Mouse (Mus musculus) lung, postnatal 0 days (tissue): ENCODE results near the gene Gm26661. TPM values are rescaled to one million over a fixed set of nuclear protein-coding genes. Genes with fewer than 3 reads are reported as not detected.

Source experiments
- ATAC-seq: fragments of 200-750 bp; cut with Nextera tagmentation; 2 replicates; pipeline ENCODE4 v1.8.0; 2017; ENCODE audit warnings: moderate library complexity
- DNase-seq: peaks from one replicate; pipeline ENCODE4 v3.0.0-alpha.2; 2016; ENCODE audit warnings: low spot score
- H3K27ac ChIP-seq: fragments of 300-500 bp; sonication (generic); 2 replicates; pipeline ENCODE4 v1.5.1; 2014; ENCODE audit warnings: antibody characterized with exemption, mild to moderate bottlenecking, low read length, mixed read lengths
- H3K27me3 ChIP-seq: fragments of 300-500 bp; sonication (generic); replicated peaks from 2 replicates; pipeline ENCODE4 v1.6.1; 2014; ENCODE audit warnings: low read length, mixed read lengths; ENCODE audit not compliant: insufficient read depth
- H3K36me3 ChIP-seq: fragments of 300-500 bp; sonication (generic); 2 replicates; pipeline ENCODE4 v1.6.1; 2014; ENCODE audit warnings: low read length, mixed read lengths; ENCODE audit not compliant: insufficient read depth
- H3K4me1 ChIP-seq: fragments of 300-500 bp; sonication (generic); 2 replicates; pipeline ENCODE4 v1.6.1; 2014; ENCODE audit warnings: antibody characterized with exemption, low read depth, low read length, mixed read lengths; ENCODE audit not compliant: insufficient read depth
- H3K4me2 ChIP-seq: fragments of 300-500 bp; sonication (generic); replicated peaks from 2 replicates; pipeline ENCODE4 v1.6.1; 2014; ENCODE audit warnings: low read depth, mild to moderate bottlenecking, low read length, moderate library complexity, mixed read lengths
- H3K4me3 ChIP-seq: fragments of 300-500 bp; sonication (generic); 2 replicates; pipeline ENCODE4 v1.5.1; 2014; ENCODE audit warnings: low read depth, low read length
- H3K9ac ChIP-seq: fragments of 300-500 bp; sonication (generic); replicated peaks from 2 replicates; pipeline ENCODE4 v1.6.1; 2014; ENCODE audit warnings: low read depth, mild to moderate bottlenecking
- H3K9me3 ChIP-seq: fragments of 300-500 bp; sonication (generic); 2 replicates; pipeline ENCODE4 v1.6.1; 2016; ENCODE audit warnings: low read length, mixed read lengths
- CTCF ChIP-seq: IDR thresholded peaks from 2 replicates; pipeline ENCODE4 v1.5.1; 2016; ENCODE audit warnings: antibody characterized with exemption, mild to moderate bottlenecking
- EP300 ChIP-seq: IDR thresholded peaks from 2 replicates; pipeline ENCODE4 v1.6.1; 2016; ENCODE audit warnings: antibody characterized with exemption, mild to moderate bottlenecking, control low read depth
- WGBS: fragments of 180-500 bp; shearing (Covaris S2); extraction: QIAGEN DNeasy Blood & Tissue Kit; methylation state at CpG from one replicate; pipeline ENCODE4 v1.1.7; 2014; 5-methylcytosine and 5-hydroxymethylcytosine counted together
- polyA plus RNA-seq: library from polyadenylated mRNA; unstranded; fragments of >200 nt; fragmentation: Nextera tagmentation; extraction: Ambion mirVana; gene quantifications from 2 replicates; pipeline ENCODE4 v1.2.1, GENCODE M21; 2015

Gm26661 gene
- polyA plus RNA-seq, 1 experiment from 2014 or later: not detected

GRCm38 (mm10) chr14:7803874-7804557 lies 12.6 kb downstream of the Gm26661 start:
- WGBS: 46% methylated on average over 4 of the region's 4 CpGs
- TF ChIP-seq CTCF: no peak
- ATAC-seq (no peak), DNase-seq (no peak)
- Histone ChIP-seq H3K27me3 (no peaks in the 10 kb centered on the region), H3K4me3 (no peak overlapping the region), H3K9me3 (no peaks in the 10 kb centered on the region), H3K4me1 (no peaks in the 10 kb centered on the region), H3K9ac (no peak overlapping the region), H3K4me2 (no peak overlapping the region), H3K36me3 (no peaks in the 10 kb centered on the region), H3K27ac (no peak overlapping the region)

GRCm38 (mm10) chr14:7804558-7804905 lies 13.1 kb downstream of the Gm26661 start:
- TF ChIP-seq EP300: no peak
- no peak for TF ChIP-seq CTCF
- no peak overlapping the region for H3K27ac ChIP-seq
- no peak overlapping the region for H3K4me3 ChIP-seq
- H3K36me3 ChIP-seq: no peaks in the 10 kb centered on the region
- no peak overlapping the region for H3K9ac ChIP-seq
- 78% methylated on average over 2 of the region's 2 CpGs for WGBS
- H3K27me3 ChIP-seq: no peaks in the 10 kb centered on the region
- no peak overlapping the region for H3K4me2 ChIP-seq
- DNase-seq (no peak), ATAC-seq (no peak)
- no peaks in the 10 kb centered on the region for H3K4me1 ChIP-seq
- H3K9me3 ChIP-seq: no peaks in the 10 kb centered on the region

GRCm38 (mm10) chr14:7807711-7808110 lies 16.3 kb downstream of the Gm26661 start:
- Histone ChIP-seq H3K27me3 (no peaks in the 10 kb centered on the region), H3K9ac (no peak overlapping the region), H3K9me3 (no peaks in the 10 kb centered on the region), H3K36me3 (no peaks in the 10 kb centered on the region), H3K4me1 (no peaks in the 10 kb centered on the region), H3K27ac (no peak overlapping the region), H3K4me2 (no peak overlapping the region), H3K4me3 (no peak overlapping the region)
- WGBS: 59% methylated on average over 4 of the region's 4 CpGs
- DNase-seq (no peak), ATAC-seq (no peak)
- TF ChIP-seq CTCF (no peak), EP300 (no peak)

- no peak overlapping the region for H3K9ac ChIP-seq
- peak overlapping the region; percentile 27; the same call in 1 of the 2 replicates for H3K27ac ChIP-seq
- no peak overlapping the region for H3K4me3 ChIP-seq
- H3K4me2 ChIP-seq: no peak overlapping the region
- peak; percentile 50 for DNase-seq
- H3K36me3 ChIP-seq: no peaks in the 10 kb centered on the region
- peak; percentile 66 for ATAC-seq
- TF ChIP-seq CTCF: no peak
- TF ChIP-seq EP300: no peak
- H3K27me3 ChIP-seq: no peaks in the 10 kb centered on the region
- H3K9me3 ChIP-seq: no peaks in the 10 kb centered on the region
- no peaks in the 10 kb centered on the region for H3K4me1 ChIP-seq
- 44% methylated on average over 11 of the region's 11 CpGs for WGBS
These were observed 17.2 kb downstream of the Gm26661 start for GRCm38 (mm10) chr14:7808501-7808981.

GRCm38 (mm10) chr14:7809043-7809955 lies 17.9 kb downstream of the Gm26661 start:
- Histone ChIP-seq H3K4me3 (no peak overlapping the region), H3K4me2 (no peak overlapping the region), H3K27ac (0 out of 2 replicates have a peak overlapping the region, but pooled peaks have one; percentile 27), H3K4me1 (no peaks in the 10 kb centered on the region), H3K9me3 (no peaks in the 10 kb centered on the region), H3K36me3 (no peaks in the 10 kb centered on the region), H3K27me3 (no peaks in the 10 kb centered on the region), H3K9ac (no peak overlapping the region)
- WGBS: 59% methylated on average over 12 of the region's 12 CpGs
- ATAC-seq (peak; percentile 79), DNase-seq (peak; percentile 69)
- no peak for TF ChIP-seq CTCF
- peak; percentile 49; the same call in 1 of the 2 replicates for TF ChIP-seq EP300

- Histone ChIP-seq H3K4me1 (peaks cover 6% of the 10 kb centered on the region; the same call in 1 of the 2 replicates), H3K27ac (peak within 1 kb of the TSS; percentile 54; the same call in 1 of the 2 replicates), H3K9me3 (no peaks in the 10 kb centered on the region), H3K4me2 (peak within 1 kb of the TSS; percentile 95), H3K36me3 (no peaks in the 10 kb centered on the region), H3K4me3 (peak within 1 kb of the TSS; percentile 59), H3K9ac (peak within 1 kb of the TSS; percentile 47), H3K27me3 (no peaks in the 10 kb centered on the region)
- peak; percentile 97 for ATAC-seq
- TF ChIP-seq EP300: no peak
- peak; percentile 99 for TF ChIP-seq CTCF
- WGBS: under 1% methylated on average over 49 of the region's 49 CpGs
- peak; percentile 95 for DNase-seq
These were observed 26.5 kb downstream of the Gm26661 start, which contains the start of gene Flnb for GRCm38 (mm10) chr14:7817770-7818462. Gene Flnb, plus strand, starts transcription at chr14:7817957.
